Mouse (Mus musculus) cerebellum, adult 11 months (tissue): ENCODE measurements at regions not wholly inside any gene's neighbourhood (a gene's known extent, or its start where the extent isn't known, plus 50 kb on each side); places are given as distances from the start of the nearest gene placed in this dataset.

ENCODE experiments used
- DNase-seq: peaks from one replicate; pipeline ENCODE4 v3.0.0; 2022

GRCm38 (mm10) chr5:118815783-118816182 lies 255.3 kb downstream of the Med13l start:
- DNase-seq = no peak

- DNase-seq = no peak
These were observed 257.8 kb downstream of the Med13l start for GRCm38 (mm10) chr5:118818294-118818693.

- no peak for DNase-seq
These were observed 264.3 kb downstream of the Med13l start for GRCm38 (mm10) chr5:118824791-118825190.

- DNase-seq = no peak
These were observed 268.7 kb downstream of the Med13l start for GRCm38 (mm10) chr5:118829031-118829698.

- no peak for DNase-seq
These were observed 272.2 kb downstream of the Med13l start for GRCm38 (mm10) chr5:118832701-118833100.

GRCm38 (mm10) chr5:118834129-118834528 lies 273.6 kb downstream of the Med13l start:
- DNase-seq = no peak

- DNase-seq = no peak
These were observed 276.5 kb downstream of the Med13l start for GRCm38 (mm10) chr5:118837001-118837400.

GRCm38 (mm10) chr5:118838421-118838820 lies 277.9 kb downstream of the Med13l start:
- DNase-seq = no peak

GRCm38 (mm10) chr5:118839916-118840315 lies 279.4 kb downstream of the Med13l start:
- no peak for DNase-seq

- no peak for DNase-seq
These were observed 280.9 kb downstream of the Med13l start for GRCm38 (mm10) chr5:118841210-118842016.

GRCm38 (mm10) chr5:118842017-118842396 lies 281.5 kb downstream of the Med13l start:
- no peak for DNase-seq

GRCm38 (mm10) chr5:118857001-118857400 lies 296.5 kb downstream of the Med13l start:
- DNase-seq = no peak

- no peak for DNase-seq
These were observed 300.8 kb downstream of the Med13l start for GRCm38 (mm10) chr5:118861143-118861847.

GRCm38 (mm10) chr5:118867511-118867910 lies 307.0 kb downstream of the Med13l start:
- no peak for DNase-seq

- no peak for DNase-seq
These were observed 308.9 kb downstream of the Med13l start for GRCm38 (mm10) chr5:118869330-118869729.

GRCm38 (mm10) chr5:118873871-118874270 lies 313.4 kb downstream of the Med13l start:
- DNase-seq = no peak

GRCm38 (mm10) chr5:118875096-118875637 lies 314.7 kb downstream of the Med13l start:
- DNase-seq = no peak

GRCm38 (mm10) chr5:118876586-118877312 lies 316.3 kb downstream of the Med13l start:
- DNase-seq = no peak

- DNase-seq = no peak
These were observed 316.8 kb downstream of the Med13l start for GRCm38 (mm10) chr5:118877313-118877669.

GRCm38 (mm10) chr5:118877831-118878230 lies 317.4 kb downstream of the Med13l start:
- DNase-seq = no peak

- no peak for DNase-seq
These were observed 318.2 kb downstream of the Med13l start for GRCm38 (mm10) chr5:118878722-118879121.

- DNase-seq = peak; percentile 34
These were observed 319.5 kb downstream of the Med13l start for GRCm38 (mm10) chr5:118879808-118880478.
